Mouse (Mus musculus) MEL (cell line): ENCODE data around the gene Piga. TPM values are rescaled to one million over a fixed set of nuclear protein-coding genes. Genes with fewer than 3 reads are reported as not detected.

Source experiments
- DNase-seq: peaks from one replicate; pipeline ENCODE4 v3.0.0; 2011; ENCODE audit warnings: low read depth, low spot score
- H3K27ac ChIP-seq: 2 replicates; pipeline ENCODE4 v1.5.1; 2012; ENCODE audit warnings: low read depth, mild to moderate bottlenecking, control low read depth, low read length, moderate library complexity; ENCODE audit not compliant: control insufficient read depth
- H3K27me3 ChIP-seq, 2 experiments: fragments of 150-350 bp in 1 of 2; sonication (generic) in 1 of 2; 2 replicates each; pipeline ENCODE4 v1.6.1; 2012; ENCODE audit warnings: low read length in 2 of 2, mild to moderate bottlenecking in 2 of 2, improper control_type of control experiment in 1 of 2, moderate library complexity in 1 of 2; ENCODE audit not compliant: insufficient read depth in 2 of 2, control insufficient read depth in 1 of 2
- H3K36me3 ChIP-seq, 2 experiments: 2 replicates each; pipeline ENCODE4 v1.6.1; 2012 to 2014; ENCODE audit warnings: low read length in 2 of 2, improper control_type of control experiment in 1 of 2, inconsistent platforms in 1 of 2, mild to moderate bottlenecking in 1 of 2; ENCODE audit not compliant: insufficient read depth in 2 of 2, control insufficient read depth in 1 of 2
- H3K4me1 ChIP-seq, 2 experiments: fragments of 150-350 bp in 1 of 2; sonication (generic) in 1 of 2; 2 replicates each; pipeline ENCODE4 v1.6.1; 2012; ENCODE audit warnings: low read length in 2 of 2, improper control_type of control experiment in 1 of 2, mild to moderate bottlenecking in 1 of 2; ENCODE audit not compliant: insufficient read depth in 2 of 2, control insufficient read depth in 1 of 2
- H3K4me3 ChIP-seq, 2 experiments: fragments of 150-350 bp in 1 of 2; sonication (generic) in 1 of 2; 2 replicates each; pipeline ENCODE4 v1.5.1; 2012; ENCODE audit warnings: low read depth in 2 of 2, low read length in 2 of 2, mild to moderate bottlenecking in 2 of 2, moderate library complexity in 2 of 2, control low read depth in 1 of 2, improper control_type of control experiment in 1 of 2; ENCODE audit not compliant: control insufficient read depth in 1 of 2, insufficient read depth in 1 of 2
- H3K79me2 ChIP-seq: 2 replicates; pipeline ENCODE4 v1.6.1; 2012; ENCODE audit warnings: mild to moderate bottlenecking, low read length, moderate library complexity; ENCODE audit not compliant: control insufficient read depth, poor library complexity, insufficient read depth
- H3K9ac ChIP-seq: 2 replicates; pipeline ENCODE4 v1.6.1; 2012; ENCODE audit warnings: low read depth, mild to moderate bottlenecking, control low read depth, low read length, moderate library complexity; ENCODE audit not compliant: control insufficient read depth, poor library complexity, severe bottlenecking
- H3K9me3 ChIP-seq: fragments of 150-350 bp; sonication (generic); replicated peaks from 2 replicates; pipeline ENCODE4 v1.6.1; 2012; ENCODE audit warnings: mild to moderate bottlenecking, low read length, improper control_type of control experiment, moderate library complexity; ENCODE audit not compliant: insufficient read depth
- BHLHE40 ChIP-seq: IDR thresholded peaks from 2 replicates; pipeline ENCODE4 v1.6.1; 2012; ENCODE audit warnings: low read depth, mild to moderate bottlenecking, inconsistent platforms, low read length, improper control_type of control experiment, borderline replicate concordance
- CHD1 ChIP-seq: IDR thresholded peaks from 2 replicates; pipeline ENCODE4 v1.6.1; 2012; ENCODE audit warnings: low read depth, mild to moderate bottlenecking, inconsistent platforms, low read length, improper control_type of control experiment
- CTCF ChIP-seq, 3 experiments: IDR thresholded peaks in 2 of 3; conservative IDR thresholded peaks in 1 of 3; 2 replicates each; pipeline ENCODE4 v1.5.1; 2011 to 2012; ENCODE audit warnings: low read length in 3 of 3, low read depth in 2 of 3, mild to moderate bottlenecking in 2 of 3, improper control_type of control experiment in 1 of 3, inconsistent platforms in 1 of 3, mixed read lengths in 1 of 3, moderate library complexity in 1 of 3; ENCODE audit not compliant: control insufficient read depth in 1 of 3, insufficient read depth in 1 of 3, poor library complexity in 1 of 3, severe bottlenecking in 1 of 3
- E2F4 ChIP-seq: IDR thresholded peaks from 2 replicates; pipeline ENCODE4 v1.6.1; 2011; ENCODE audit warnings: low read depth, low read length, improper control_type of control experiment, borderline replicate concordance
- EP300 ChIP-seq, 2 experiments: IDR thresholded peaks; 2 replicates each; pipeline ENCODE4 v1.6.1; 2011; ENCODE audit warnings: improper control_type of control experiment in 2 of 2, low read length in 2 of 2, low read depth in 1 of 2, mild to moderate bottlenecking in 1 of 2
- ETS1 ChIP-seq: IDR thresholded peaks from 2 replicates; pipeline ENCODE4 v1.6.1; 2012; ENCODE audit warnings: low read depth, mild to moderate bottlenecking, inconsistent platforms, low read length, improper control_type of control experiment, moderate library complexity
- GABPA ChIP-seq: IDR thresholded peaks from 2 replicates; pipeline ENCODE4 v1.6.1; 2012; ENCODE audit warnings: low read depth, mild to moderate bottlenecking, inconsistent platforms, low read length, improper control_type of control experiment, moderate library complexity
- GATA1 ChIP-seq: IDR thresholded peaks from 2 replicates; pipeline ENCODE4 v1.6.1; 2011; ENCODE audit warnings: low read depth, low read length, improper control_type of control experiment
- HCFC1 ChIP-seq: IDR thresholded peaks from 2 replicates; pipeline ENCODE4 v1.6.1; 2012; ENCODE audit warnings: low read depth, mild to moderate bottlenecking, inconsistent platforms, low read length, improper control_type of control experiment, moderate library complexity
- JUND ChIP-seq: IDR thresholded peaks from 2 replicates; pipeline ENCODE4 v1.6.1; 2011; ENCODE audit warnings: low read depth, mild to moderate bottlenecking, improper control_type of control experiment, low read length
- MAX ChIP-seq: IDR thresholded peaks from 2 replicates; pipeline ENCODE4 v1.6.1; 2011; ENCODE audit warnings: low read length, improper control_type of control experiment
- MAZ ChIP-seq: IDR thresholded peaks from 2 replicates; pipeline ENCODE4 v1.6.1; 2012; ENCODE audit warnings: low read depth, mild to moderate bottlenecking, inconsistent platforms, low read length, improper control_type of control experiment
- MEF2A ChIP-seq: IDR thresholded peaks from 2 replicates; pipeline ENCODE4 v1.6.1; 2014; ENCODE audit warnings: low read depth, mild to moderate bottlenecking, inconsistent platforms, low read length, improper control_type of control experiment; ENCODE audit not compliant: poor library complexity, insufficient replicate concordance, severe bottlenecking; ENCODE audit errors: extremely low read depth
- MXI1 ChIP-seq: IDR thresholded peaks from 2 replicates; pipeline ENCODE4 v1.6.1; 2011; ENCODE audit warnings: mild to moderate bottlenecking, low read depth, low read length, improper control_type of control experiment
- MYB ChIP-seq: IDR thresholded peaks from 2 replicates; pipeline ENCODE4 v1.6.1; 2011; ENCODE audit warnings: mild to moderate bottlenecking, low read depth, low read length, improper control_type of control experiment
- MYC ChIP-seq: IDR thresholded peaks from 2 replicates; pipeline ENCODE4 v1.6.1; 2011; ENCODE audit warnings: low read depth, mild to moderate bottlenecking, low read length, improper control_type of control experiment, moderate library complexity
- NELFE ChIP-seq: IDR thresholded peaks from 2 replicates; pipeline ENCODE4 v1.6.1; 2011; ENCODE audit warnings: low read depth, low read length, improper control_type of control experiment
- NRF1 ChIP-seq: IDR thresholded peaks from 2 replicates; pipeline ENCODE4 v1.6.1; 2014; ENCODE audit warnings: low read depth, mild to moderate bottlenecking, inconsistent platforms, low read length, improper control_type of control experiment, moderate library complexity; ENCODE audit not compliant: poor library complexity, insufficient read depth, severe bottlenecking
- POLR2A ChIP-seq, 2 experiments: IDR thresholded peaks; 2 replicates each; pipeline ENCODE4 v1.6.1; 2011 to 2012; ENCODE audit warnings: low read length in 2 of 2, mild to moderate bottlenecking in 2 of 2, control low read depth in 1 of 2, improper control_type of control experiment in 1 of 2, low read depth in 1 of 2, moderate library complexity in 1 of 2; ENCODE audit not compliant: control insufficient read depth in 1 of 2, insufficient read depth in 1 of 2, poor library complexity in 1 of 2
- POLR2AphosphoS2 ChIP-seq: IDR thresholded peaks from 2 replicates; pipeline ENCODE4 v1.6.1; 2011; ENCODE audit warnings: low read length, improper control_type of control experiment
- POLR2AphosphoS5 ChIP-seq: IDR thresholded peaks from 2 replicates; pipeline ENCODE4 v1.6.1; 2012; ENCODE audit warnings: low read depth, borderline replicate concordance, mild to moderate bottlenecking, inconsistent platforms, low read length, moderate library complexity, mixed read lengths
- RAD21 ChIP-seq: IDR thresholded peaks from 2 replicates; pipeline ENCODE4 v1.6.1; 2011; ENCODE audit warnings: mild to moderate bottlenecking, low read depth, low read length, improper control_type of control experiment
- RCOR1 ChIP-seq: IDR thresholded peaks from 2 replicates; pipeline ENCODE4 v1.6.1; 2012; ENCODE audit warnings: low read depth, mild to moderate bottlenecking, inconsistent platforms, low read length, improper control_type of control experiment
- SIN3A ChIP-seq: IDR thresholded peaks from 2 replicates; pipeline ENCODE4 v1.6.1; 2012; ENCODE audit warnings: low read length, improper control_type of control experiment, inconsistent platforms
- TAL1 ChIP-seq: IDR thresholded peaks from 2 replicates; pipeline ENCODE4 v1.6.1; 2012; ENCODE audit warnings: mild to moderate bottlenecking, inconsistent platforms, low read length, moderate library complexity, mixed read lengths
- TCF12 ChIP-seq: IDR thresholded peaks from 2 replicates; pipeline ENCODE4 v1.6.1; 2014; ENCODE audit warnings: low read depth, mild to moderate bottlenecking, inconsistent platforms, low read length, improper control_type of control experiment, moderate library complexity
- UBTF ChIP-seq: IDR thresholded peaks from 2 replicates; pipeline ENCODE4 v1.6.1; 2012; ENCODE audit warnings: low read depth, mild to moderate bottlenecking, inconsistent platforms, low read length, improper control_type of control experiment, moderate library complexity, borderline replicate concordance; ENCODE audit not compliant: insufficient read depth
- USF1 ChIP-seq: IDR thresholded peaks from 2 replicates; pipeline ENCODE4 v1.6.1; 2014; ENCODE audit warnings: low read depth, mild to moderate bottlenecking, inconsistent platforms, low read length, improper control_type of control experiment, moderate library complexity
- USF2 ChIP-seq, 2 experiments: IDR thresholded peaks; 2 replicates each; pipeline ENCODE4 v1.6.1; 2011 to 2012; ENCODE audit warnings: improper control_type of control experiment in 2 of 2, low read length in 2 of 2, borderline replicate concordance in 1 of 2, inconsistent platforms in 1 of 2, low read depth in 1 of 2, mild to moderate bottlenecking in 1 of 2; ENCODE audit not compliant: insufficient read depth in 1 of 2
- ZC3H11A ChIP-seq: IDR thresholded peaks from 2 replicates; pipeline ENCODE4 v1.6.1; 2012; ENCODE audit warnings: low read depth, mild to moderate bottlenecking, inconsistent platforms, low read length, improper control_type of control experiment
- ZMIZ1 ChIP-seq: IDR thresholded peaks from 2 replicates; pipeline ENCODE4 v1.6.1; 2012; ENCODE audit warnings: low read depth, mild to moderate bottlenecking, inconsistent platforms, low read length, improper control_type of control experiment, moderate library complexity
- polyA plus RNA-seq, 2 experiments: library from polyadenylated mRNA; stranded (reverse) in 1 of 2; unstranded in 1 of 2; fragments of >175 nt in 1 of 2; fragments of >200 nt in 1 of 2; gene quantifications; 2 replicates each; pipeline versions ENCODE4 v1.2.1 to v1.2.4; 2012; ENCODE audit warnings: low replicate concordance in 2 of 2, low read depth in 1 of 2; ENCODE audit not compliant: insufficient read length in 2 of 2, insufficient read depth in 1 of 2, missing spikeins in 1 of 2
- total RNA-seq: library from RNA; depleted of rRNA; stranded (reverse); fragments of 300-350 nt; gene quantifications from 2 replicates; pipeline ENCODE4 v1.2.3, GENCODE M21; 2012

The Piga gene
- total and polyA plus RNA-seq, 3 experiments, result 21.5 to 41.2 (median 30.0) TPM

DNA sequence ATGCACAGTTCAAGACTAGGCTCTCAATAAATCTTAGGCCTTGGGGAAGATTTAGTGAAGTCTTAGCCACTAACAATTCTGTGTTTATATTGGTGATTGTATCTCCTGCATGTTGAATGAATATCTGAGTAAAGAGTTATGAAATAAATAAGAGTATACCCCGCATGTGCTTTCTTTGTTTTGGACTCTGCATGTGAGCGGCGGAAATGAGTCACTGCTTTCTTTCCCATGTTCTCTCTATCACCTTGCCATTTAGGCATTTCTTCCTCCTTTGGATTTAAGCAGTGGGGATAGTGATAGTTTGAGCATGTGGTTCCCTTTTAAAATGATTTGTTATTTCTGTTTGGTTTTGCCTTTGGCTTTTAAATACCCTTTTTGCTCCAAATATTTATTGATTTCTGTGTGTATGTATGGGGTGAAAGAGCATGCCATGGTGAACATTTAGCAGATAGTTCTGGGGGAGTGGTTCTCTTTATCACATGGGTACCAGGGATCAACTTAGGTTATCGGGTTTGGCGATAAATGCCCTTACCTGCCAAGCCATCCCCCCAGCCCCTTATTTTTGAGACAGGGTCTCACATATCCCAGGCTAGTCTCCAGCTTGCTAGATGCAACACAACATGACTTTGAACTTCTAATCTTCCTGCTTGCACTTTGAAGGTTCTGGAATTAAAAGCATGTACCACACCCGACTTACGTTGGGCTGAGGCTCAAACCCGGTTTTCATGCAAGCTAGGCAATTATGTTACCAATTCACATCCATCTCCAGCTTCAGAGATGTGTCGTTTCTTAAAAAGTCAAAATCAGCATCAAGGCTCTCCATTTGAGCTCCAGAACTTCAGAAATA, 27.5 kb downstream of the Piga start (continued):
- TF ChIP-seq TAL1, result no peak
- 0 out of 2 replicates have a peak, but pooled peaks have one; percentile 21 for TF ChIP-seq GABPA
- no peak for TF ChIP-seq NRF1
- no peak for TF ChIP-seq POLR2AphosphoS5
- TF ChIP-seq ETS1, result peak; percentile 49
- no peak for TF ChIP-seq ZMIZ1
- no peak for TF ChIP-seq MYB
- no peak for TF ChIP-seq CTCF (IDR thresholded peaks at IDR 0.05 in 2 of 3, conservative IDR thresholded peaks at IDR 0.05 in 1 of 3; ENCODE audit: control insufficient read depth in 1 of 3, insufficient read depth in 1 of 3, low read depth in 2 of 3, low read length in 3 of 3, poor library complexity in 1 of 3, severe bottlenecking in 1 of 3)
- TF ChIP-seq POLR2AphosphoS2, result no peak
- TF ChIP-seq TCF12, result 0 out of 2 replicates have a peak, but pooled peaks have one; percentile 11
- TF ChIP-seq HCFC1, result no peak
- no peak for TF ChIP-seq USF1
- TF ChIP-seq NELFE, result no peak
- TF ChIP-seq, all 39 proteins: peak for 9

DNA sequence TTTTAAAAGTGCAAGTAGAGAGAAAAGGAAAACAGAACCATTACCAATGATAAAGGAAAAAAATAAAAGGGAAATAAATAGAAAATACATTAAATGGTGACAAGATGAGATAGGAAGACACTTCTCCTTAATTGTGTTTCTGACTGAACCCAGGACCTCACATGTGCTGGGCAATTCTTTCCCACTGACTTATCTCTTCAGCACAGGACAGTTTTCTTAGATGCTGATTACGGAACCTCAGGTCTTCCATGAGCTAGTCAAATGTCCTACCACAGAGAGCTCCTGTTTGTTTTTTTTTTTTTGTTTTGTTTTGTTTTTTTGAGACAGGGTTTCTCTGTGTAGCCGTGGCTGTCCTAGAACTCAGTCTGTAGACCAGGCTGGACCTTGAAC, 28.1 kb downstream of the Piga start:
- Histone ChIP-seq H3K27ac (peak overlapping the region; percentile 98), H3K4me3 (peak overlapping the region; percentile 46 to 52), H3K27me3 (no peaks in the 10 kb centered on the region), H3K79me2 (peaks cover 1% of the 10 kb centered on the region; the same call in 1 of the 2 replicates), H3K9me3 (no peaks in the 10 kb centered on the region), H3K4me1 (peaks cover 24 to 26% of the 10 kb centered on the region in 2 experiments), H3K36me3 (peaks cover 0 to 39% of the 10 kb centered on the region in 2 experiments; a peak in 2 of 4 replicates), H3K9ac (peak overlapping the region; percentile 78)
- peak; percentile 91 for DNase-seq
- TF ChIP-seq CTCF (IDR thresholded peaks at IDR 0.05 in 2 of 3, conservative IDR thresholded peaks at IDR 0.05 in 1 of 3; ENCODE audit: control insufficient read depth in 1 of 3, insufficient read depth in 1 of 3, low read depth in 2 of 3, low read length in 3 of 3, poor library complexity in 1 of 3, severe bottlenecking in 1 of 3) (no peak), POLR2AphosphoS5 (no peak), ZMIZ1 (no peak), SIN3A (peak; percentile 90), TCF12 (peak; percentile 96), EP300 (IDR thresholded peaks at IDR 0.05; ENCODE audit: low read depth in 1 of 2, low read length in 2 of 2) (peak; percentile 96 to 98), RCOR1 (peak; percentile 68), MYC (peak; percentile 97), MEF2A (no peak), GABPA (no peak), UBTF (no peak), GATA1 (peak; percentile 97), USF2 (IDR thresholded peaks at IDR 0.05; ENCODE audit: borderline replicate concordance in 1 of 2, insufficient read depth in 1 of 2, low read depth in 1 of 2, low read length in 2 of 2) (no peak), RAD21 (no peak), NELFE (no peak), CHD1 (no peak), HCFC1 (no peak), TAL1 (peak; percentile 92), MAZ (no peak), JUND (no peak), MXI1 (peak; percentile 78), POLR2A (IDR thresholded peaks at IDR 0.05; ENCODE audit: control insufficient read depth in 1 of 2, insufficient read depth in 1 of 2, low read depth in 1 of 2, low read length in 2 of 2, poor library complexity in 1 of 2) (no peak), BHLHE40 (peak; percentile 87), E2F4 (no peak), NRF1 (no peak), MYB (no peak), ZC3H11A (no peak), MAX (peak; percentile 77)
